Mouse (Mus musculus): ENCODE data around the gene Vmn2r42. TPM values are rescaled to one million over a fixed set of nuclear protein-coding genes. Genes with fewer than 3 reads are reported as not detected.

Vmn2r42 gene
- not detected for total RNA-seq (2023)

GRCm38 (mm10) chr7:8200220-8200619, at the start of gene Vmn2r42:
Gene Vmn2r42, minus strand, starts transcription at chr7:8200320.

GRCm38 (mm10) chr7:8161554-8161953, 38.6 kb downstream of the Vmn2r42 start, which contains the start of gene Vmn2r41:
Gene Vmn2r41, minus strand, starts transcription at chr7:8161654.

Other genes starting within 250 kb of the Vmn2r42 start
- gene Vmn2r41, start 38.7 kb downstream of the Vmn2r42 start, total RNA-seq (2023) = not detected
- not detected for gene Vmn2r43, start 60.3 kb upstream of the Vmn2r42 start, total RNA-seq (2023)
- gene Vmn2r44, start 183.0 kb upstream of the Vmn2r42 start, total RNA-seq (2023) = not detected

All from B cell, adult 67 days (primary cell).